Mouse (Mus musculus): ENCODE data around the gene Prss38.
"Not testable (repeated sequence)": the region's sequence is repeated elsewhere in the genome, so short reads cannot be mapped to it uniquely, and the experiment has no call there.

Prss38 gene

DNA sequence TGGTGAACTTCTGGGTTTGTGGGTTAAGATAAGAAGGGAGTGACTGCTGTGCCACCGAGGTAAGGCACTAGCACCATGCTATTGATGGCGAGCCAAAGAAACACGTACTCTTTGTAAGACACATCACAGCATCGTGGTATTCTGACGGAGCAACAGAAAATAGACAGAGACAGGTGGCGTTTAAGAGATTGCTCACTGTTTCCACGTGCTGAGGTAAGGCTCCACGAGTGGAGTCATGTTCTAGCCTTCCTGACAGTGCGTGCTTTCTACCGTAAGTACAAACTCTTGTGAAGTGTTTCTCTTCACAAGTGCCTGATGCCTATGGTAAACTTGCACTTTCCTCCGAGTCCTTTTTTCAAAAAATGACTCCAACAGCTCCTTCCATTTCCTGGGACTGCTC is 5.6 kb downstream of the Prss38 start:
- no peak for DNase-seq (ENCODE audit: low read depth)

DNA sequence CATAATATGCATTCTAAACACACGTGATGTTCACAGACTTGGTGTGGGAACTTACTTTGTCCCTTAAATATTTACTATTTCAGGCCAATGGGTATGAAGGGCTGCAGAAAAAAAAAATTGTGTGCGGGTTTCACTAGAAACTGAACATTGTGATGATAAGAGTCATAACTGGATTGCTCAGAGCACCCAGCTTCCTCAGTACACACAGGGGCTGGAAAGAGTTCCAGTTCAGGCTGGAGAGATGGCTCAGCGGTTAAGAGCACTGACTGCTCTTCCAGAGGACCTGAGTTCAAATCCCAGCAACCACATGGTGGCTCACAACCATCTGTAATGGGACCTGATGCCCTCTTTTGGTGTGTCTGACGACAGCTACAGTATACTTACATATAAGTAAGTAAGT is 7.5 kb downstream of the Prss38 start:
- not testable (repeated sequence) for DNase-seq (ENCODE audit: low read depth)

DNA sequence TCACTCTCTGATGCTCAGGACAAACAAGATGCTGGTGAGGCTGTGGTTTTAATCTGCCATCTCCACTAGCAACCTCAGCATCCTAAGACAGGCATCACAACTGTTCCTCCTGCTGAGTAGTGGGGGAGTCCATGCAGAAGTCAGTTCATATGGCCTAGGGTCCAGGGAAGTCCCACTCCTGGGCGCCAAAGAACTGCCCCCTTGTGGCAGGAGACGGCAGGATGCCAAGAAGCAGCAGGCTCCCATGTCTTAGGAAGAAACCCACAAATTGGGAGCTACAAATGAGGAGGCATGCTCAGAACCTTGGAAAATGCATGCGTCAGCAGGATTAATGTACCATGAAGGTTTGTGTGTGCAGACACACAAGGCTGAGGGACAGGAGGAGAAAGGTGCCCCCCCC is 8.8 kb downstream of the Prss38 start:
- DNase-seq (ENCODE audit: low read depth): peak; percentile 16

DNA sequence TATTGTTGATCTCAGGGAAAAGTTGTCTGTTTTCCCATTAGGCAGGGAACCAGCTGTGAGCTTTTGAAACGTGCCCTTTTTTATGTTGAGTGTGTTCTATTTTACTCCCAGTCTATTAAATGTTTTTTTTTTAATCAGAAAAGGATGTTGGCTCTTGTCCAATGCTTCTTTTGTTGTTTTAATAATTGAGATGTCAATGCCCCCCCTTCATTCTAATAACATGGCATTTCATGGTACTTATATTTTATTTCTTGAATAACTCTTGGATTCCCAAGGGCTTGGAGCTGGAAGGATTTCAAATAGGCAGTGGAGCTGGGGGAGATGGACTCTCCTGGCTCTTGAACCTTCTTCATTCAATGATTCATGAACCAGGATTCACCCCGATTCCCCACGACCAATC is 9.4 kb downstream of the Prss38 start:
- DNase-seq (ENCODE audit: low read depth): no peak

DNA sequence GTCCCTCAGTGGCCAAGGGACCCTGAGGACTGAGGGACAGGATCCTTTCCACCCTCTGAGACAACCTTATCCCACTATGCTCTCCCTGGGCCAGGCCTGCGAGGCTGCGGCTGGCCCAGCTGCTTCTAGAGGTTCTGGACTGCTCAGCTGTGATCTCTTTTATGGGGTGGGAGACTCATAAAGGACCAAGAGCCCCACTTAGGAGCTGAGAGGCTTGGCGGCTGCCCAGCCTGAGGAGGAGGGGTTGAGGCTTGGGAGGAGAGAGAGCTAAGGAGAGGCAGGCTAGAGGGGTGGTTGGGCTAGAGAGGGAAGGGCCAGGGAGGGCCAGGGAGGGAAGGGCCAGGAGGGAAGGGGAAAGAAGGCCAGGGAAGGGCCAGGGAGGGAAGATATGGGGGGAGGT is 11.0 kb downstream of the Prss38 start:
- DNase-seq (ENCODE audit: low read depth): no peak

DNA sequence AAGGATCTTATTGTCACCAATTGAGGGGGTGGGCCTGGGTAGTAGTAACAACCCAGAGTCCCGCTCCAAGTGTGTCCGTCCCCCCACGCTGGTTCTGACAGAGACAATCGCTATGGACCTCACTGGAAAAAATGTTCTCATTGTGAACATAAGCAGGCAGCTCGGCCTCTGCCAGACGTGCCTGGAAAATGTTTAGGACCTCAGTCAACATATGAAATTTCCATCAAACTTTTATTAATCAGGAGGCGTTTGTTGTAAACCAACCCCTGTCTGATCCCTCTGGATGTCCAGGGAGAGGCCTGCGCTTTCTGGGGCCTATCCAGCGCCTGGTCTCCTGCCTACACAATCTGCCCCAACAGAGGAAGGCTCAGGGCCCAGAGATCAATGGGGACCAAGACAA is 11.4 kb downstream of the Prss38 start:
- DNase-seq (ENCODE audit: low read depth): no peak

DNA sequence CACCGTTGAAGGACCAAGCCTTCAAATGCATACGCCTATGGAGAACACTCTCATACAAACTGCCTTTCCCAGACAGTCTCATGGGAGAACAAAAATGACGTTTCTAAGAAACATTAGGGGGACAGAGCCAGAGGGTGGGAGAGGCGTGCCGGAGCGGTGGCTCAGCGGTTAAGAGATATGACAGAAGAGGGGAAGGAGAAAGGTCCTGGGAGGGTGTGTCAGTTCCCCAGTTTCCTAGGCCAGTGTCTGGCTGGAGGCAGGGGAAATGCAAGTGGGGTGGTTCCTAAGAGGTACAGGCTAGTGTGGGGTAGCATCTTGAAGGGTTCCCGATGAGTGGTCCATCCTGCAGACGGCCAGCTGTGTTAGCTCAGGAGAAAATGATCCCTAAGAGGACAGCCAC is 14.2 kb downstream of the Prss38 start:
- no peak for DNase-seq (ENCODE audit: low read depth)

DNA sequence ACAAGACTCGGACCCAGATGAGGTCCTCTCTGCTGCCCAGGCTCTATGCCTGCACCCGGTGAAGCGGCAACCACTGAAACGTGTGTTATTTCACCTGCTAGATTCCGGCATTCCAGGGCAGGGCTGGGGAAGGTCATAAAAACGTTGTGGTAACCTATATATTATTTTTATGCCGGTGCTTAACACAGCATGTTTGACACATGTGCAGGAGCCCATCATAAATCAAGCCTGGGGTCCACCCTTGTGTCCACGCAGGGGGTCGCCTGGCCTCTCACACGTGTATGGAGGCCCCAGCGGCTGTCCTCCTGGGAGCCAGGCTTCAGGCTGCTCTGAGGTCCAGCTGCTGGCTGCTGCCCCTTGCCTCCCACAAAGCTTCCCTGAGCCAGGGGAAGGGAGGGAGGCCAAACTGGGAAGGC is 18.6 kb downstream of the Prss38 start:
- no peak for DNase-seq (ENCODE audit: low read depth)

DNA sequence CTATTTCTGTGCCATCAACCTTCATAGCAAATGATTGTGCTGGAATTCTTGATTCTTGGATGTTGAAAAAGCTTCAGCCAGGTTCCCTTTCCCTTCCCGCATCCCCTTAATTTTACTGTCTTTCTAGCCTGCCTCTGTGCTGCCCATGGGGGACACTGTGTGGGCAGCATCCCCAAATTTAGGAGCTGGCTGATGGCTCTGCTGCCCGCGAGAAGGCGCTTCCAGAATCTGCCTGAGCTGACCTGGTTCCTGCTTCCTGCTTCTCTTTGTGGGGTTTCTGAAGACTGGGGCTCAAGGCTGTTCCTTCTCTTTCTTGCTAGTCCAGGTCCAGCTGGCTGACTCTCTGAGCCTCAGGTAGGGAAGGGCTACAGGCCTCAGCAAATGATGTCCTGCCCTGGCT is 20.7 kb downstream of the Prss38 start:
- DNase-seq (ENCODE audit: low read depth): no peak

DNA sequence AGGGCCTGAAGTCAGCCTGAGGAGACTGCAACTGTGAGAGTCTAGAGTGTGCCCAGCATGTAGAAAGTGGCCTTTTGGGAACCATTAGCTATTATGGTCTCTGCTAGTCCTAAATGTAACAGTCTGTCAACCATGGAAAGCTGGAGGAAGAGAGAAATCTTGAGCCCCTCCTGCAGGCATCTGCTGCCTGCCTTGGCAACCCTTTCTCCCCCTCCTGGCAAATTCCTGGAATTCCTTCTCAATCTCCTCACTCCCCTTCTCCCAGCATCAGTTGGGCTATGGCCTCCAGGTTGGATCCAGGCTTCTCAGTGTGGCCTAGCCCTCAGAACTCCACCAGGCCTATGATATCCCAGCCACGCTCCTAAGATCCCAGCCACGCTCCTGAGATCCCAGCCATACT is 25.1 kb downstream of the Prss38 start:
- DNase-seq (ENCODE audit: low read depth): no peak

DNA sequence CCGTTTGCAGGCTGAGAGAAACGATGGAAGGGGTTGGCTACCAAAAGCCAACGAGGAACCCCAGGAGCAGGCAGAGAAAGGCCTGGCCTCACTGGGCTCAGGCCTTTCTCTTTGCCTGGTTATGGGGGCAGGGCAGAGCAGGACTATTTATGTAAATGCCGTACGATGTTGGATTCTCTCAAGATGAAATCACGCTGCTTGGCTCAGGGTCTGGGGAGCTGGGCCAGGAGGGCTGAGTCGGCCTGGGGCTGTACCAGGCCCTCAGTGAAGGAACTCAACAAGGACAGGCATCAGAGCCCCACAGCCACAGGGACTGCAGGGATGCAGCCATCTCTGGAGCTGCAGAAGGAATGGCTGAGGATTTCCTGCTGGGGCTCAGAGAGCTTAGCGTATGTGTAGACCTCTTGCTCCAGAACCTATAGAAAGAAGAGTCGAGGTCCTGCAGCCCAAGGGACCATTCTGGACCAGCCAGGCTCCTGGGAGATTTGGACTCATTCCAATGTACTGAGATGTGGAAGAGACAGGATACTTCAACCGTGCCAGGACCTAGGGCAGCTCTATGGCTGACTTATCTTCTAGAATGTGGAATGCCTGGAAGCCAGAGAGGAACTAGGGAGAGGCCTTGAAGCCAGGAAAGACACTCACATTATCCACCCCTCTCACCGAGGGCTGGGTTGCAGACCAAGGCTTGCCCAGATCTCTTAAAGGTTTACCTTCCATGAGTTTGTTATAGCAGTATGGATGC is 29.1 kb downstream of the Prss38 start:
- no peak for DNase-seq (ENCODE audit: low read depth)

DNA sequence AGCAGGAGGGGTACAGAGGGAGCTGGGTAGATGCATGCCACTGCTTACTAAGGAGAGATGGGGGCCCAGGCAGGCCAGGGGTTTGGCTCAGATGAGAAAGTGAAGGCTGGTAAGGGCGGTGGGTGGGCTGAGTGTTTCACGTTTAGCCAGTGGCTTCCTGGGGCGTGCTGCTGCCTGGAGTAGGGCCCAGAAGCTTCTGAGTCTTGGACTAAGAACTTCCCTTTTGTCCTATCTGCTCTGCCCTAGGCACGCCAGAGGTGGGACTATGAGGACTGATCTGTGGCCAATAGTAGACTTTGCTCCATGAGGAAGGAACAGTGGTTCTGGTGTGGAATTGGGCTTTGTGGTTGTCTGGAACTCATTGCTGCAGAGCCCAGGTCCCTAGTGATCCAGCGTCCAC is 32.5 kb downstream of the Prss38 start:
- DNase-seq (ENCODE audit: low read depth): no peak

DNA sequence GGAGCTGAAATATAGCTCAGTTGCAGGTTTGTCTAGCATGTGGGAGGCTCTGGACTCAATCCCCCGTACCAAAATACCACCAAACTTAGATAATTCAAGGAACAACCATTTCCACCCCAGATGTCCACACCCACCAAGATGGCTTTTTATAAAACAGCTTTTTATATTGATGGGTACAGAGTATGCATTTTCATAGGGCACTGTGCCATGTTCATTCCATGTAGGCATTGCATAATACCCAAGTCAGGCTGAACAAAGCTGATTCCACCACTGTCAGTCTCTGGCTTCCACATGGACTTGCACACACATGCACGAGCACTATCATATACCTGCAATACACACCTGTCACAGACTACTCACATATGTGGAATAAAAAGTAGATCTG is 36.7 kb downstream of the Prss38 start:
- DNase-seq (ENCODE audit: low read depth): no peak

DNA sequence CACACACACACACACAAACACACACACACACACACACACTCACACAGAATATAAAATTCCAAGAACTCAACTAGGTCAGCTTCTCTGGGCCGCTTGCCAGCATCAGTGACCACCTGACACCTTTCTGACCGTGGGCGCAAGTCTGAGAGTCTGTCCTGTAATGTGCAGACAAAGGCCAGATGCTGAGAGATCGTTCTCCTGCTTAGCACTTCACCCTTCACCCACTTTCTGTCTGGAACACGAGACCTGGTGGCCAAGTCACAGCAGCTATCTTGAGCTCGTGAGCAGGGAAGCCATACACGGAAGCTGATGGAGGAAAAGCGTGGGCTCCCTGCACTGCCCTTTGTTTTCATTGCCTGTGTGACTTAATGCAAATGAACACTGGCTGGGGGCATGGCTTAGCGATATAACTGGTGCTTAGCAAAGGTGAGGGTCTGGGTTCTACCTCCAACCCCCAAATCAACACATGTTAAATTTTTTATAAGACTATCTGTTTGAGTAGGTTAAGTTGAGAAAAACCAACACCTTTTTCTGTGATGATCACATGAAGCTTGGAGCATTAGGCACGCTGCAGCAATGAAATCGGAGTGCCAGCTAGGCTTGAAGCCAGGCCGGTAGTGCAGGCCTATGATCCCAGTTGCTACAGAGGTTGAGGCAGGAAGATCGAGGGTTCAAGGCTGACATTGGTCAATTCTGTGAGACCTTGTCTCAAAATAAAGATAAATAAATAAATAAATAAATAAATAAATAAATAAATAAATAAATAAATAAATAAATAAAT is 37.3 kb downstream of the Prss38 start:
- DNase-seq (ENCODE audit: low read depth): no peak

DNA sequence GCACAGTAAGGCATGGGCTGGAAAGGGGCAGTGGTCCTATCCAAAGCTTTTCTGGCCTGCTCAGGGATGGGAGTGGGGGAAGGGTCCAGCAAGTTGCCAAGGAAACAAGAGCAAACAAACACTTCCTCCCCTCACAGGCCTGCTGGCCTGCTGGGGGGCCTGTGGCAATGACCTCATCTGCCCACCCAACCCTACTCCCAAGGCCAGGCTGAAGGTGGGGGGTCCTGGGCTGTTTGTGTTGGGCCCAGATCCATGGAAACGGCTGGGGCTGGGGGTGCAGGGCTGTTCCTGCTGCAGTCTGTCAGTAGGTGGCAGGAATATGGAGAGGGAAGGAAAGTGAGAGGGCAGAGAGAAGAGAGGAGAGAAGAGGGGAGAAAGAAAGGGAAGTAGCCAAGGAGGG is 39.1 kb downstream of the Prss38 start:
- DNase-seq (ENCODE audit: low read depth): no peak

DNA sequence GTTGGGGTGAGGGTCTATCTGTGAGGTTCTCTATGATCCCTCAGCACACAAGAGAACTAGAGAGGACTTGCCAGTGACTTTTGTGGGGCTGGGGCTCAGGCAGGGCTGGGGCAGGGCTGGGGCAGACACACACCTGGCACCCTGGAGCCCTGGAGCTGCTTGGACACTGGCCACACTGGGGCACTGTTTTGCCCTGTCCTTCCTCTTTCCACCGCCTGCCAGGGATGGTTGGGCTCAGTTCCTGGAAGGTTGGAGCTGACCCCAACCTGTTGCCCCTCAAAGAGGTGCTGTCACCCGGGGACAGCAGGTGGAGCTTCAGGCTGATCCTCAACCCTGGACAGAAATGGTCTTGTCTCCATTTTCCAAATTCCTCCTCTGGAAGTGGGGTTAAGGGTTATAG is 39.5 kb downstream of the Prss38 start:
- DNase-seq (ENCODE audit: low read depth): no peak

DNA sequence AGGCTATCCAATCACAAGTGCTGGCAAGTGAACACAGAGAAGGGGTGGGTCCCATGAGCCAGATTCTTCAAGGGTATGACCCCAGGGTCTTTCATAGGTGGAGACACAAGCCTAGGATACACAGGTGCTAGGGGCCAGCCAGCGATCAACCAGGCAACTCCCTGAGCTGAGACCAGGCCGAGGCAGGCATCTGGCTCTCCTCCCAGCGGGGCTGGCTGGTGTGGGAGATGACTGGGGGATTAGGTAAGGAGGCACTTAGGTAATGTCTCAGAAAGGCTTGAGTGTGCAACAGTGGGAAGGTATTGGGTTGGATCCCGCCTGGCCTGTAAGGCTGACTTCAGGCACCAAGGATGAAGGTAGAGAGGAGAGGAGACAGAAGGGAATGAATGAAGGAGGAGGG is 40.3 kb downstream of the Prss38 start:
- no peak for DNase-seq (ENCODE audit: low read depth)

DNA sequence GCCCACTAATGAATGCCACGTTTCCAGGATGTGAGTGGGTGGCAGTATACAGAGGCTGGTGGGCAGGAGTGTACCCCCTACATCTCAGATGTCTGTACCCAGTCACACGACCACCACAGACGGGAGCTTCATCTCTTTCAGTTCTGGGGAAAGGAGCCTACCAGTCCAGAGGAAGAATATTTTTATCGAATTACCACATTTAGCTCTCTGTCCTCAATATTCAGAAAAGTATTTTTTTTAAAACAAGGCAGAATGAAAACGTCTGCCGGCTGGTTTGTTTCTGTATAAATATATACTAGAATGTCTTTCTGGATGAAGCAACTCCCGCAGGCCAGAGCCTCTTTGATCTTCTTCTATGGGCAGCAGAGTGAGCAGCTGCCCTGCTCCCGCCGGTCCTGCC is 42.5 kb downstream of the Prss38 start:
- DNase-seq (ENCODE audit: low read depth): no peak

DNA sequence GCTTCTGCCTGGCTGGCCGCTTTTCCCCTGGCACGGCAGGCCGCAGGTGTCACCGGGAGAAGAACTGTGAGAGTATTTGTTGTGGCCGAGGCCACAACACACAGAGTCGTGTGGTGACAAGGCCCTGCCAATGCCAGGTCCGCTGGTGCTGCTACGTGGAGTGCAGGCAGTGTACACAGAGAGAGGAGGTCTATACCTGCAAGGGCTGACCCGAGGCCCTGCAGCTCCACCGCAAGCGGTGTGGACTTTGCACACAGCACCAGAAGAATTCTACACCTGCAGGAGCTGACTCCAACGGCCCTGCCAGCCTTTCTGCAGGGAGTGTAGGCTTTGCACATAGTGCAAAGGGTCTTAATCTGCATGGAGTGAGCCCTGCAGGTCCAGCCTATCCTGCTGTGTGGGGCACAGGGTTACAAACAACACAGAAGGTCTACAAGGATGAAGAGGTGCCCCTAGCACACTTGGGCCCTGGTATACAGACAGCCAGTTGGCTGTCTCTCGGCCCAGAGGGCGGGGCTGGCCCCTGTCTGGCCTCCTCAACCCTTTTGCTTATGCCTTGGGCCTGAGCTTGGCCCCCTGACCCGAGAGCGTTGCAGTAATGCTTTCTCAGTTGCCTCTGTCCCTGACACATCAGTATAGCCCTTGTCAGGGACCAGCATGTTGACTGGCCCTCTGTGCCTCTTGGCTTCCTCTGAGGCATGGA is 44.1 kb downstream of the Prss38 start:
- no peak for DNase-seq (ENCODE audit: low read depth)

DNA sequence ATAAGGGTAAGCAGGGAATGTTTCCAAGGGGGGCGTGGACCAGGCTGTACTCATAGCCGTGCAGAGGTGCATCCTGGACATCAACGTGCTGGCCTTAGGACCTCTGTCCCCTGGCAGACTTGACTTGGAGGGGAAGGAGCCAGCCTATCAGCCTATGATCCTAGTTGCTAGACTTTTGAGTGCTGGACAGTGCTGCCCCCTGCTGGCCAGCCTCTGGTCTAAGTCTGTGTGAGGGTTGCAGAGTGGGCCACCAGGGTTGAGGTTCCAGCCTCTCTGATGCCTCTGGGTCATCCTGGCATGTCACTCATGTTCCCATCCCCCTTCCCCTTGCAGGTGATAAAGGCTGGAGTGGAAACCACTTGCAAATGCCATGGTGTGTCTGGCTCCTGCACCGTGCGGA is 44.9 kb downstream of the Prss38 start:
- peak; percentile 61 for DNase-seq (ENCODE audit: low read depth)

DNA sequence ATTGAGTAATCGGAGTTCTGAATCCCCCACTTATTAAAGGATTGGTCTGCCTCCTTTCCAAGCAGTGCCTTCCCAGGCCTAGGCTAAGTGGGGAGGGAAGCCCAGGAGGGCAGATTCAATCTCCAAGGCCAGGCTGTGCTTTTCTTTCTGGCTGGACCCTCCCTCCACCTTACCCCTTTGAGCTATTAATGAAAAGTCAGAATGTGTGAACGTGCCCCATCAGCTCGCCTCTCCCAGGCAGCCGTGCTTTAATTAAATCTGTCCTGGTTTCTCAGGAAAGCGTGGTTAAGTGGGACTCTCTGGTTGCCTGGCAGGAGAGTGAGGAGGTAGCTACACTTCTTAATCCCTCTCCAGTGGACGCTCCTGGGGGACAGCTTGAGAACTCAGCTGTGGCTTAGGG is 45.8 kb downstream of the Prss38 start:
- no peak for DNase-seq (ENCODE audit: low read depth)

DNA sequence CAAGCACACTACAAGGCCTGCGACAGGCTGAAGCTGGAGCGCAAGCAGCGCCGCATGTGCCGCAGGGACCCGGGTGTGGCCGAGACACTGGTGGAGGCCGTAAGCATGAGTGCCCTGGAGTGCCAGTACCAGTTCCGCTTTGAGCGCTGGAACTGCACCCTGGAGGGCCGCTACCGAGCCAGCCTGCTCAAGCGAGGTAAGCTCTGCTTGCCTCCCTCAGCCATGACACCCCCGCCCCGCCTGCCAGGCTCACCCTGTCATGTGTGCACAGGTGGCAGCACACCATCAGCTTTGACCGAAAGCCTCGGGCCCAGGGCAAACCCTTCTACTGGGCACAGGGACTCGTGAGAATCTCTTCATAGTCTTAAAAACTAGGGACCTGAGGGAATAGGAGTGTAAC is 47.8 kb downstream of the Prss38 start:
- no peak for DNase-seq (ENCODE audit: low read depth)

DNA sequence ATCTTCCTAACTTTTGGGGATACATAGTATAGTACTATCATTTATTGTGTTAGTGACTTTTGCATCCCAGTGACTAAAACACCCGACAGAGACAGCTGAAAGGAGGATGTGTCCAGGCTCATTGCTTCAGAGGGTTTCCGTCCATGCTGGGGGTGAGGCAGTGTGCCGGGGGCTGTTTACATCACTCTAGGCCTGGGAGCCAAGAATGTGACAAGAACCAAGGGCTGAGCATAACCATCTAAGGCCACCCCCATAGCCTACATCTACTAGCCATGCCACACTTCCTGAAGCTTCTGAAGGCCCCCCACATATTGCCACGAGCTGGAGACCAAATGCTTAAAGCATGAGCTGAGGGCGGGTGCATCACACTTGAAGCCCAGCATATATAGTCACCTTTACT is 50.7 kb downstream of the Prss38 start:
- no peak for DNase-seq (ENCODE audit: low read depth)

Data from 416B (cell line).